Mouse (Mus musculus) ES-Bruce4 (cell line): ENCODE data around the gene Mars.

Experiments used
- CTCF ChIP-seq: IDR thresholded peaks from one replicate; pipeline ENCODE4 v1.8.1; 2011; ENCODE audit warnings: low read depth, low read length
- EP300 ChIP-seq: IDR thresholded peaks from 2 replicates; pipeline ENCODE4 v1.6.1; 2011; ENCODE audit warnings: low read depth, low read length; ENCODE audit not compliant: insufficient read depth

DNA sequence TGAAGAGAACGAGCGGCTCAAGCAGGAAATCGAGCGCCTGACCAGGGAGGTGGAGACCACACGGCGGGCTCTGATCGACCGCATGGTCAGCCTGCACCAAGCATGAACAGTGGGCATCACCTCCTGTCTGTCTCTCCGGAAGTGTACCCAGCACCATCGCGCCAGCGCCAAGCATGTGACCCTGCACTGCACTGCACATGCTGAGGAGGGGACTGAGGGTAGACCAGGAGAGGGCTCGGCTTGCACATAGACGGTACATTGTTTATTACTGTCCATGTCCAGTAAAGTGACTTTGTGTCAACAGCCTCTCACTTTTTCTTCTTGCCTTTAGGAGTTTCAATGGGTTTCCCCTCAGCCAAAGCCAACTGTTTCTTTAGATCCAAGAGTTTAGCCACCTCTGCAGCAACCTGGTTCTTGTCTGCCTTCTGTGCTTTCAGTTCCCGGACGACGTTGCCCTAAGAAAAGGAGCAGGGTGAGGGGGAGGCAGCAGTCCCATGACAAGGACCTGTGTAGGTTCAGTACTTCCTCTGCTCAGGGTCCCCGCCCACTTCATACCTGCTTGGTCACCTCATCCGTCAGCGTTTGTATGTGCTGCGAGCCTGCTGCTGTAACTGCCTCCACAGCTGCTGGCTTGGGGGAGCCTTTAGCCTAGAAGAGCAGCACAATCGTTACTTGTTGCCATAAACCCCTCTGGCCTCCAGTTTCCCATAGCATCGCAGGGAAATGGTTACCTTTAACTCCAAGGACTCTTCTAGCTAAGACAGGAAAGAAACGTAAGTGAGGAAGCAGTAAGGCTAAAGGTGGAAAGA is 15.4 kb downstream of the Mars start:
- TF ChIP-seq CTCF (no peak), EP300 (no peak)
